Mouse (Mus musculus) activated CD4-positive, CD25-positive, alpha-beta regulatory T cell, adult 4 months (primary cell): ENCODE data around the gene Ccdc60. TPM values are rescaled to one million over a fixed set of nuclear protein-coding genes. Genes with fewer than 3 reads are reported as not detected.

Experiments used
- ATAC-seq: one replicate; pipeline ENCODE4 v1.8.0; 2017
- polyA plus RNA-seq, 2 experiments: library from polyadenylated mRNA; unstranded; fragments of 100-300 nt; shearing (Covaris generic); gene quantifications; one replicate each; pipeline ENCODE4 v1.2.1; 2017

The Ccdc60 gene
- polyA plus RNA-seq, 2 experiments from 2014 or later = not detected

- ATAC-seq = no peak
Observed at GRCm38 (mm10) chr5:116269212-116270145, 19.3 kb downstream of the Ccdc60 start.

GRCm38 (mm10) chr5:116262689-116263088, 26.1 kb downstream of the Ccdc60 start:
- ATAC-seq = no peak

GRCm38 (mm10) chr5:116261944-116262343, 26.8 kb downstream of the Ccdc60 start:
- ATAC-seq = no peak

- ATAC-seq = no peak
Observed at GRCm38 (mm10) chr5:116260356-116260755, 28.4 kb downstream of the Ccdc60 start.

GRCm38 (mm10) chr5:116258321-116258860, 30.4 kb downstream of the Ccdc60 start:
- no peak for ATAC-seq

GRCm38 (mm10) chr5:116253914-116254313, 34.9 kb downstream of the Ccdc60 start:
- no peak for ATAC-seq

GRCm38 (mm10) chr5:116252186-116252585, 36.6 kb downstream of the Ccdc60 start:
- no peak for ATAC-seq

GRCm38 (mm10) chr5:116246642-116247041, 42.1 kb downstream of the Ccdc60 start:
- ATAC-seq = no peak

GRCm38 (mm10) chr5:116244476-116244875, 44.3 kb downstream of the Ccdc60 start:
- ATAC-seq = no peak

GRCm38 (mm10) chr5:116243622-116244021, 45.2 kb downstream of the Ccdc60 start:
- ATAC-seq = no peak

- ATAC-seq = no peak
Observed at GRCm38 (mm10) chr5:116231841-116232643, 56.7 kb downstream of the Ccdc60 start.

GRCm38 (mm10) chr5:116228414-116228813, 60.4 kb downstream of the Ccdc60 start:
- no peak for ATAC-seq

GRCm38 (mm10) chr5:116224023-116224422, 64.8 kb downstream of the Ccdc60 start:
- ATAC-seq = no peak

- ATAC-seq = no peak
Observed at GRCm38 (mm10) chr5:116221916-116222315, 66.9 kb downstream of the Ccdc60 start.

- ATAC-seq = no peak
Observed at GRCm38 (mm10) chr5:116219288-116219687, 69.5 kb downstream of the Ccdc60 start.

GRCm38 (mm10) chr5:116212706-116213105, 76.1 kb downstream of the Ccdc60 start:
- ATAC-seq = no peak

- ATAC-seq = no peak
Observed at GRCm38 (mm10) chr5:116209378-116210091, 79.2 kb downstream of the Ccdc60 start.

GRCm38 (mm10) chr5:116208741-116209368, 79.9 kb downstream of the Ccdc60 start:
- ATAC-seq = no peak

GRCm38 (mm10) chr5:116202692-116203091, 86.1 kb downstream of the Ccdc60 start:
- no peak for ATAC-seq

GRCm38 (mm10) chr5:116194499-116194898, 94.3 kb downstream of the Ccdc60 start:
- ATAC-seq = no peak

GRCm38 (mm10) chr5:116192693-116193092, 96.1 kb downstream of the Ccdc60 start:
- no peak for ATAC-seq

GRCm38 (mm10) chr5:116191596-116191995, 97.2 kb downstream of the Ccdc60 start:
- no peak for ATAC-seq
